Mouse (Mus musculus): Measurements from ENCODE around the gene Dohh. TPM values are rescaled to one million over a fixed set of nuclear protein-coding genes. Genes with fewer than 3 reads are reported as not detected.

Gene Dohh
- polyA plus RNA-seq, 1 experiment = 42.9 TPM

- DNase-seq (ENCODE audit: low spot score) = no peak
Observed at GRCm38 (mm10) chr10:81403511-81403910, 19.3 kb downstream of the Dohh start.

- DNase-seq (ENCODE audit: low spot score) = no peak
Observed at GRCm38 (mm10) chr10:81404082-81404481, 19.9 kb downstream of the Dohh start.

DNA sequence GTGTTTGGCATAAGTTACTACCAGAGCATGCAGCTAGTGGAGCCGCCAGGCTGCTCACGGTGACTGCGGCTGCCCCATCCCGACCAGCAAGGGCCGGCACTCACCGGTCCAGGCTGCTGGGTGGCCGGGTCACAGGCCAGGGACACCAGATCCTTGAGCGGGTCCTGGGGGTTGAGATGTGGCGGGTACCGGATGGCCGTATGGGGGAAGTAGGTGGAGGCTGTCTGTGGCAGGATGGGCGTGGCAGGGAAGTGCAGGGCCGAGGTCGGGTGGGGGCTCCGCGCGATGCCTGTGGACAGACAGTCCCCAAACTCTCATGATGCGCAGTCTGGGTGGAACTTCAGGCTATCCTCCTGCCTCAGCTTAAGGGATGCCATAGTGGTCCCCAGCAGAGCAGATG, 20.5 kb downstream of the Dohh start:
- DNase-seq (ENCODE audit: low spot score) = no peak

- DNase-seq (ENCODE audit: low spot score) = no peak
Observed at GRCm38 (mm10) chr10:81405588-81406201, 21.5 kb downstream of the Dohh start.

DNA sequence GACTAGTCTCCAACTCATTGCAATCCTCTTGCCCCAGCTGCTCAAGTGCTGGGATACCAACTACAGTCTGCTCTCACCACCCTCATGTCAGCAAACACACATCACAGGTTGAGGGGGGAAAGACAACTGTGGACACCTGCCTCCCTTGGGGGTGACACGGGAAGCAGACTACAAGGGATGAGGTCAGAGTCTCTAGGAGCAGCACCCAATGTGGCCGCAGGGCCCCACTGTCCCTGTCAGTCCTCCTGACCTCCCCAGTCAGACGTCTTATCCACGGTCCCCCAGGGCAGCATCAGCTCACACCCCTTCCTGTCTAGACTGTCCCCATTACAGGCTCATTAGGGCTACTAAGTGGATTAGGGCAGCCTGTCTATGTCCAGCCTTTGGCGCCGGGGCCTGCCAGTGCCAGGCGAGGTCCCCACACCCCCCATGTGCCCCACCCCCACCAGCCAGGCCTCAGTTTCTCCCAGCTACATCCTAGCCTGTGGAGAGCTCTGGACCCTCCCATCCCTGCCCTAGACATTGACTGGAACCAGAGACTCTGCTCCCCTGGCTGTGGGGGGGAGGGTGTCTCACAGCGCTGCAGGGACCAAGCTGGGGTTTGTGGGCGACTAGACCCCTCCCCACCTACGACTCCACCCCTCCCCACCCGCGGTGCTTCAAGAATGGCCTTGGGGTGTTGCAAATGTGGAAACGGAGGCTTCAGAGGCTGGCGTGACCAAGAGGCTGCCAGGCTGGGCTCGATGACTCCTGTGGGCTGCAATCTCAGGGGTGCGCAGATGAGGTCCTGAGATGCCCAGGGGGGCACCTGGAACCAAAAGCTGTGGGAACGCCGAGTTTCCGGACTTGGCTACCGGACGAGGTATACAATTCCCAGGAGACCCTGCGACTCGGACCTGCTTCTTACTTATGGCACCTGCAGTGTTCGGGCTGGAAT, 22.5 kb downstream of the Dohh start:
- no peak for DNase-seq (ENCODE audit: low spot score)

DNA sequence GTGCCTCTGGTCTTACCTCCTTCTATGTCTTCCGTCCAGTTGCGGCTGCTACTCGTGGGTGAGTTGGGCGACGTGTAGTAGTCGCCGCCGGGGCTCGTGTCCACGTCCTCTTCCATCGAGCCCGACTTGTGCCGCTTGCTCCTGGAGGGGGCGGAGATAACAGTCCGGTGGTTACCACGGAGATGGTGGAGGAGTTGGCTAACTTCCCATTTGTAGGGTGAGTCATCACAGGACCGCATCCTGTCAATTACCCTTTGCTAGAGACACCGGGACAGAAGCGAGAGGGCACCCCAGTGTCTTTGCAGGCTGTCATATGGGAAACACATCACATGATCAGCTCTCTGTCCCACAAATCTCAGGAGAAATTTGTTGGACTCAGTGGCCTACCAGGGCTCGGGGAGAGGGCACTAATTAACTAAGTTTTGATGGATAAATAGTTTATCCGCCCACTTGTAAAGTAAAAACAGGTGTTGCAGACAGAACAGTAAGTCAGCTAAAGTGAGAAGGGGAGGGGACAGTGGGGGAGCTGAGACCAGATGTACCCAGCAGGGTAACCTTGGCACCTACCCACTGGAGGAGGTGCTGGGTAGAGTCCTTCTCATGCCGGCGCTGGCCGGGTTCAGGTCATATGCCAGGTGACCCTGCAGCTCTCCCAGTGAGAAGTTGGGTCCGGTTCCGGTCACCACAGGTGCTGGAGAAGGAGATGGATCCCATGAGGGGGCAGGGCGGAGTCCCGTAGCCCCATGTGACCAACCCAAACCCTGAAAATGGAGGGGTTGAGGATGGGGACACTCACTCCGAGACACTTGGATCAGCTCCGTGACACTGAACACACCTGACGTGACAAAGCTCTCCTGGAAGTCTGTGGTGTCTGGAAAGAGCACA, 23.6 kb downstream of the Dohh start:
- DNase-seq (ENCODE audit: low spot score) = no peak

DNA sequence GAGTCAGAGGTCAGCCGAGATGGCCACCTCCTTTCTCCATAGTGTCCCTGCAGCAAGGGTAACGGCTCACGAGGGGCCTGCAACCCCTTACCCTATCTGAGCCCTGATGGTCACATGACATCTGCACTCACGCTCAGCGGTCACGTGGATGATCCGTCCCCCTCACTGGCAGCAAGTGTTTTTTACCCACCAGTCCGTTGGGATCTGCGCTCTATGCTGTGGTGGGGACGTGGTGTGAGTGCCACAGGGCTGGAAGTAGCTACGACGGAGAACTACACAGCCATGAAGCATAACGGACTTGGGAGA, 24.1 kb downstream of the Dohh start:
- DNase-seq (ENCODE audit: low spot score) = no peak

DNA sequence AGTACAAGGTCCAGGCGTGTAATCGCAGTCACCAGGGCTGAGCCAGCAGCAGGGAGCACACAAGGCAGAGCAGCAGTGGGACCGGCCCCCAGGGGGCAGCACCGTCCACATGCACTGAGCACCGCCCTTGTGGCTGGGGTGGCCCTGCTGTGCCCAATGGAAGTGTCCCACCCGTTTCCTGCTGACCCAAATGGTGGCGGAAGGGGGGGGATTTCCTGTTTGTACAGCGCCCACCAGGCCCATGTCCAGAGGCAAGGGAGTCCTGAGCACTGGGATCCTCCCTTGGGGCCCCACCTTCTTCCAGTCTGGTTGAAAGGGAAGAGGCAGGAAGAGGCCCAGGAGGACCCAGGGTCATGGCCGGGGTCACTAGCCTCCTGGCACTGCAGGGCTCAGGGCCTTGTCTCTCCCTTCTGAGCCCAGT, 24.7 kb downstream of the Dohh start:
- DNase-seq (ENCODE audit: low spot score) = no peak

- no peak for DNase-seq (ENCODE audit: low spot score)
Observed at GRCm38 (mm10) chr10:81409330-81409729, 25.1 kb downstream of the Dohh start.

DNA sequence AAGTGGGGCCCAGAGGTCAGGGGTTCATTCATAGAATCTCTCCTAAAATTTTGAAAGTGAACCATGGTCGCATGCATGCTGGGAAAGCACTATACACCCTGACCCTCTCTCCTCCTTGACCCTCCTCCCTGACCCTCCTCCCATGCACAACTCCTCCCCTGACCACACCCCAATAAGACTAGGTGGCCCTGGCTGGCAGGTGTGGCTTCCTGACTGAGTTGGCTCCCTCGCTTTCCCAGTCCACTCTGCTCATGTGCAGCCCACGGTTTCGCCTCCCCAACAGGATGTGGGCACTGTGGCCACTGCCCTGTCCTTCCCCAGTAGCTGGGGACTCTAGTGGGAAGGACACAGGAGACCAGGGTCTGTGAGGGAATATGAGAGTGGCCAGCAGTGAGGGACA, 26.1 kb downstream of the Dohh start:
- no peak for DNase-seq (ENCODE audit: low spot score)

GRCm38 (mm10) chr10:81410981-81411380, 26.8 kb downstream of the Dohh start:
- DNase-seq (ENCODE audit: low spot score) = no peak

DNA sequence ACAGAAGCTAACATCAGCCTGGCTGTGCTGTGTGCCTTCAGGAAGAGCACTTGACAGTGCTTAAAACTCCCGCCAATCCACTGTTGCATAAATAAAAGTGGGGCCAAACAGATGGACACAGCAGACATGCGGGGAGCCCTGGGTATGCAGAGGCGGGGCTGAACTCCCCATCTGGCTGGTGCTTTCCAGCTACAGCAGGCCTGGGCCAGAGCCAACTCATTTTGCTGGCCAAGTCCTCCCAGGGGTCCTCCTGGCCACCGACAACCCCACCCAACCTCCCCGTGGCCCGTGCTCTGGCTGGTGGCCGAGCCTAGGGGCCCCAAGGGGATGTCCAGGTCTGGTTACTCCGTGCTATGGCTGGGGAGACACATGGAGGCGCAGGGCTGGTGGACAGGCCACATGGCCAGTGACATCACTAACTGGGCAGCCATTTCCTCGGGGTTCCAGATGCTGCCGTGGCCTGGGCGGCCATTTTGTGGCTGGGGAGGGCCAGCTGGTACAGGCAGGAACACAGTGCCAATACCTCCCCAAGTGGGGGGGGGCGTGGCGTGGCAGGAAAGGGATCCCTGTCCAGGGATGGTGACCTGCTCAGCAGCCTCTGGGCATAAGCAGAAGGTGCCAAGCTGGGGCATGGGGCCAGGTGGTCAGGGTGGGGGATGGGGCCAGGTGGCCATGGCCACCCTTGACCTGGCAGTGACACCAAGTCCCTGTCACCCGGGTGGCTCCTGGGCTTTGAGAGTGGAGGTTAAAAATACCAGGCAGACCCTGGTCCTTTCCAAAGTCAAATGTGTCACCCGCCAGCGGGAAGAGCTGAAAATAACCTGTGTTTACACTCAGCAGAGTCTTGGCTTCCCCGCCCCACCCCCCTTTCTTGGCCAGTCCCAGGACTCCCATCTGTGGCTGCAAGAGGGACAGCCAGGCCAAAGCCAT, 27.5 kb downstream of the Dohh start:
- DNase-seq (ENCODE audit: low spot score) = peak; percentile 64

DNA sequence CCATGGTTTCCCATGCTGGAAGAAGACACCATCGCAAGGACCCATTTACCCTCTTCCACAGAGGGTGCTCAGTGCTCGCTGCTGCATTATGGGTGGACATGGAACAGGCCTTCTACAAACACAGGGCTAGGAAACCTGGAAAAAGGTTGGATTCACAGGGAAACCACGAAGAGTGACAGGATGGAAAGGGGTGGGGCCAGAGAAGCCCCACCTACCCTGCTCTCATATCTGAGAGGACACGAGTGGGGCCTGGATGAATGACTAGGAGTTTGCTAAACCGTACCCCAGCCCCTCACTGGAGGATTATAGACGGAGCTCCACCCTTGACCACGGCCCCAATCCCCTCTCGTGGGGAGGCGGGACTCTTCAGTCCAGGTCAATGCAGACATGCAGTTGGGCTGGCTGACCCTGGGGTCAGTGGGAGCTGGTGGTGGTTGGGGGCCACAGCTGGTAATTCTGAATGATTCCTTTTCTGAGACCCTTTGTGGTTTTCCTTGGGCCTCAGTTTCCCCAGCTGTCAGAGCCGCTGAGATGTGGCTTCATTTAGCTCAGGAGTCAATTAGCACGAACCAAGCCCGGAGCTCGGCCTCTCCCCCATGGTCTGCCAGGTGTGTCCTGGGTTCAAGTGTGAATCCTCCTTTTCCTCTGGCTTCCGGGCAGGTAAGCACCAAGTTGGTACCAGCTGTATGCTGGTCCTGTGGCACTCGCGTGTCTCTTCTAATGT, 28.5 kb downstream of the Dohh start:
- DNase-seq (ENCODE audit: low spot score) = no peak

- no peak for DNase-seq (ENCODE audit: low spot score)
Observed at GRCm38 (mm10) chr10:81413310-81414261, 29.4 kb downstream of the Dohh start.

- DNase-seq (ENCODE audit: low spot score) = no peak
Observed at GRCm38 (mm10) chr10:81414682-81415081, 30.5 kb downstream of the Dohh start.

- DNase-seq (ENCODE audit: low spot score) = no peak
Observed at GRCm38 (mm10) chr10:81415146-81415545, 30.9 kb downstream of the Dohh start.

DNA sequence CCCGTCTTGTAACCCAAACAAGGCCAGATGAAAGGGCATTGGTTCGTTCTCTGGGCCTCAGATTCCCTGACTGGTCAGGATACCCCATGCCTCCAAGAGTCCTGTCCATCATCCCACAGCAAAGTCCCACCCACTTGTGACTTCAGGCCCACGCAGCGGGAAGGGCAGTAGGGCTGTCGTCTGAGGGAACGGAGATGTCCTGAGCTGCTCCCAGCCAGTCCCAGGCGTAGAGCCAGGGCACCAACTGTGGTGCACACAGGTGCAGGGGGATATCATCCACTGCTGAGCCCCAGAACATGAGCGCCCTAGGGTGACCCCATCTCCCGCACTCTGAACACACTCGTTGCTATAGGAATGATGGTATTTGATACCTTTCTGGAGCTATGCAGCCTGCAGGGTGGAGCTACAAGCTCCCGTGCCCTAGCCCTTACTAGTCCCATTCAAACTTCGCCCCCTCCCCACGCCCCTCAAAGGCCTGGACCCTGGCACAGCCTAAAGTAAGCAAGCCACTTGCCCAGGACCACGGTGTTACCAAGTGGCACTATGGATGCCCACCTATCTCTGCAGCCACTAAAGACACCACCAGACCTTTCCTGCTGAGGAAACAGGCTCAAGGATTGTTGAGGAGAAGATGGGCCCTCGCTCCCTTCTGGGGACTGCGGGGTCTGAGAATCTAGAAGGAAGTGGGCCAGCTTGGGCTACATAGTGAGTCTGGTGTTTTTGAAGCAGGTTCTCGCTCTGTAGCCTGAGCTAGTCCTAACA, 31.5 kb downstream of the Dohh start:
- DNase-seq (ENCODE audit: low spot score) = no peak

DNA sequence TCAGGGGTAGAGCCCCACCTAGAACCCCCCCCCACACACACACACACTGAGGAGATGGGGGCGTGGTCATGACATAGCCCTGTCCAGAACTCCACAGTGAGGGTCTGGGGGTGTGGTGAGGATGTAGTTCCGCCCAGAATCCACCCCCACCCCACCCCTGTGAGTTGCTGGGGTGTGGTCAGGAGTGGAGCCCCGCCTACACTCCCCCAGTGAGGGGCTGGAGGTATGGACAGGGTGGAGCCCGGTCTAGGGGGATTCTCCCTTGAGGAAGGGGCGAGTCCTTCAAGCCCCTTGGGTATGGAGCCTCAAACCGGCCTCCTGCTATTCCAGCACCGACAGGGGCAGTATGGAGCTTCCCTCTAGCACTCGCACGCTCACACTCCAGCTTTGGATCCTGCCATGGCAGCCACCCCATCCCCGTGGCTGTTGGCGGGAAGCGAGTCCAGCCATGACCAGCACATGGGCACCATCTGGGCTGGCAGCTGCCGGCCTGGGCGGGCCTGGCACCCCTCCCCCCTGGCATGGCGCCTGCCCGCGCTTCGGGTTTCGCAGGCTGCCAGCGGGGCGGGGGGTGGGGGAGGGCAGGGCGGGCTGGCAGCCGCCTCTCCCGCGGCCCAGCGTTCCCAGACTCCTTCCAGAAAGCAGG, 32.5 kb downstream of the Dohh start:
- peak; percentile 76 for DNase-seq (ENCODE audit: low spot score)
